Mouse (Mus musculus) urinary bladder, adult 18-20 months (tissue): Measurements from ENCODE around the gene Socs3.

Experiments
- DNase-seq, 2 experiments: peaks; one replicate each; pipeline ENCODE4 v3.0.0; 2022; ENCODE audit warnings: low spot score in 2 of 2, mixed read lengths in 2 of 2

Gene Socs3

GRCm38 (mm10) chr11:117924466-117924865, 45.4 kb downstream of the Socs3 start:
- DNase-seq = no peak

DNA sequence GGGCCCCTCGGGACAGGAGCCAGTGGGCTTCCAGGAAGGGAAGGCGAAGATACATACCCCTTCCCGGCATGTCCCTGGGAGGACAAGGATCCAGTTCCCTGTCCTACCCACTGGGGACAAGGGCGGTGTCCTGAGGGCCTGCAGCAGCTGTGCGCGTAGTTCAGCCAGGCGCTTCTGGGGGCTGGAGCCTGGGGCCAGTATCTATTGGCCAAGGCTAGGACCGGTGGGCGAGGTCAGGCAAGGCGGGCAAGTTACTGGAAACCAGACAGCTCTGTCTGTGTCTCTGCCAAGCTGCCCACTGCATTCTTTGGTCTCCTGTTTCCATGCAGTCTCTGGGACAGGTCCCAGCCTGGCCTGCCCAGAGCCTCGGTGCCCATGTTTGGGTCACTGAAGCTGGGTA, 46.6 kb downstream of the Socs3 start:
- no peak for DNase-seq

- DNase-seq = no peak
Observed at GRCm38 (mm10) chr11:117919211-117919610, 50.6 kb downstream of the Socs3 start.

GRCm38 (mm10) chr11:117918541-117918940, 51.3 kb downstream of the Socs3 start:
- DNase-seq = no peak
